Mouse (Mus musculus): ENCODE measurements around the gene Adam19. TPM values are rescaled to one million over a fixed set of nuclear protein-coding genes. Genes with fewer than 3 reads are reported as not detected.

The Adam19 gene
- polyA plus RNA-seq, 1 experiment, result 17.6 TPM

GRCm38 (mm10) chr11:46184946-46185345 is 129.2 kb downstream of the Adam19 start:
- Histone ChIP-seq H3K4me3 (replicated peaks; ENCODE audit: control insufficient read depth, low read depth, low read length) (no peak overlapping the region), H3K27ac (ENCODE audit: control insufficient read depth, insufficient read depth, low read depth, low read length, poor library complexity) (no peak overlapping the region), H3K4me1 (ENCODE audit: control insufficient read depth, insufficient read depth, low read length) (no peaks in the 10 kb centered on the region)
- 80% methylated on average over 3 of the region's 3 CpGs for WGBS
- TF ChIP-seq POLR2A (IDR thresholded peaks at IDR 0.05; ENCODE audit: borderline replicate concordance, control insufficient read depth, low read depth, low read length) (no peak), CTCF (IDR thresholded peaks at IDR 0.05; ENCODE audit: control insufficient read depth, insufficient read depth, low read length) (no peak)

DNA sequence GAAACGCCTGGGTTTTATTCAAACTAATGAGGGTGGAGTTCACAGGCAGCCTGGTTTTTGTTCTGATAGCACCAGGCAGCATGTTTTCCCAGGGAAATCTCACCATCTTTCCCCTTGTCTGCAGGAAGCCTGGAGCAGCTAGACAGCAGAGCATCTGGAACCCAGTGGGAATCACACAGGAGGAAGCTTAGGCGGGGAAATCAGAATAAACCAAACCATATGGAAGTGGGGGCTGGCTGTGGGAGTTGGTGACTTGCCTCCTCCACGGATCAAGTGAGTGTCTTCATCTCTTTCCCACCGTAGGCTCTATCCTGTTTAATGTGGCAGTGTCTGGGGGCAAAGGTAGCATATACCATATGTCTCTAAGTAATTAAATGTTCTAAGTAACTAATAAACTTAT is 129.7 kb downstream of the Adam19 start:
- Histone ChIP-seq H3K4me1 (ENCODE audit: control insufficient read depth, insufficient read depth, low read length) (no peaks in the 10 kb centered on the region), H3K4me3 (replicated peaks; ENCODE audit: control insufficient read depth, low read depth, low read length) (no peak overlapping the region), H3K27ac (ENCODE audit: control insufficient read depth, insufficient read depth, low read depth, low read length, poor library complexity) (no peak overlapping the region)
- TF ChIP-seq POLR2A (IDR thresholded peaks at IDR 0.05; ENCODE audit: borderline replicate concordance, control insufficient read depth, low read depth, low read length) (no peak), CTCF (IDR thresholded peaks at IDR 0.05; ENCODE audit: control insufficient read depth, insufficient read depth, low read length) (no peak)
- WGBS, result 41% methylated on average over 4 of the region's 4 CpGs

DNA sequence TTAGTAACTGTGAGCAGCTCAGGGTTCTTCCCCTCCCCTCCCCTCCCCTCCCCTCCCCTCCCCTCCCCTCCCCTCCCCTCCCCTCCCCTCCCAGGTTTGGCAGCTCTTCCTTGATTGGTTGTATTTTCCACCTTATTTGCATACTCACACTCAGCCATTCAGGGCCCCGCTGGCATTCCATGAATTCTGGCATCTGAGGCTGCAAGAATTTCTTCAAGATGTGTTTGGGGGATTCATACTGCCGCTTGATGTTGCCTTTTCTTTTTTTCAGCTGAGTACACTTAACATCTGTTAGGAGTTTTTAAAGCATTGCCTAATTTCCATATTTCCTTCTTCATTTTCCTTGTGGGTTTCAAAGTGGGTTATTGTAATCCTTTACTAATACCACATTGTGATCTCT is 132.5 kb downstream of the Adam19 start:
- no peaks in the 10 kb centered on the region for H3K4me1 ChIP-seq (ENCODE audit: control insufficient read depth, insufficient read depth, low read length)
- WGBS, result 54% methylated on average over 2 of the region's 2 CpGs
- TF ChIP-seq CTCF (IDR thresholded peaks at IDR 0.05; ENCODE audit: control insufficient read depth, insufficient read depth, low read length) (no peak), POLR2A (IDR thresholded peaks at IDR 0.05; ENCODE audit: borderline replicate concordance, control insufficient read depth, low read depth, low read length) (no peak)
- H3K27ac ChIP-seq (ENCODE audit: control insufficient read depth, insufficient read depth, low read depth, low read length, poor library complexity), result no peak overlapping the region
- H3K4me3 ChIP-seq (replicated peaks; ENCODE audit: control insufficient read depth, low read depth, low read length), result no peak overlapping the region

DNA sequence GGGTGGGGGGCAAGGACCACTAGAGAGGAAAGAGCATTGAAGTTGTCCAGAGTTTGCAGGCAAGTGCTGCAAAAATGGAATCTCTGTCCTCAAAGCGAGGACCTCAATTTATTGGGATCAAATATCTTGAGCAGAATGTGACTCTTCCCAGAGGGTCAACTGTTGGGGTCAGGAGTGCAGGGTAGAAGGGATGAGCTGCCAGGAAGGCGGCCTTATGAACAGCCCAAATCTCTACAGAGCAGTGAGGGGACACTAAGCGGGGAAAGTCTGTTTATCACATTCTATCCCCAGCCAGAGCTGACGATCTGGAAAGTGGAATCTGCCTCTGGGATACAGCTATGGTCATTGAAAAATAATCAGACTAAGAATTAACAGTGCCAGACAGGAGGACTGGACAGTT is 138.4 kb downstream of the Adam19 start:
- Histone ChIP-seq H3K27ac (ENCODE audit: control insufficient read depth, insufficient read depth, low read depth, low read length, poor library complexity) (no peak overlapping the region), H3K4me1 (ENCODE audit: control insufficient read depth, insufficient read depth, low read length) (no peaks in the 10 kb centered on the region), H3K4me3 (replicated peaks; ENCODE audit: control insufficient read depth, low read depth, low read length) (no peak overlapping the region)
- WGBS, result 85% methylated on average over 4 of the region's 4 CpGs
- TF ChIP-seq CTCF (IDR thresholded peaks at IDR 0.05; ENCODE audit: control insufficient read depth, insufficient read depth, low read length), result no peak

Other genes with a start within 250 kb of the Adam19 start
- gene Clint1, start 203.9 kb upstream of the Adam19 start, polyA plus RNA-seq (2011; ENCODE audit: insufficient read depth, insufficient read length, low replicate concordance, missing spikeins), result 23.7 and 25.6 TPM in 2 replicates
- 1.6 and 2.6 TPM in 2 replicates for gene Lsm11, start 111.1 kb upstream of the Adam19 start, polyA plus RNA-seq (2011; ENCODE audit: insufficient read depth, insufficient read length, low replicate concordance, missing spikeins)
- gene Thg1l, start 100.5 kb upstream of the Adam19 start, polyA plus RNA-seq (2011; ENCODE audit: insufficient read depth, insufficient read length, low replicate concordance, missing spikeins), result 17.7 and 67.4 TPM in 2 replicates
- gene Sox30, start 75.7 kb upstream of the Adam19 start, polyA plus RNA-seq (2011; ENCODE audit: insufficient read depth, insufficient read length, low replicate concordance, missing spikeins), result not detected in 2 replicates
- 11.6 and 31.7 TPM in 2 replicates for gene Gm12166, start 3.7 kb upstream of the Adam19 start, polyA plus RNA-seq (2011; ENCODE audit: insufficient read depth, insufficient read length, low replicate concordance, missing spikeins)
- gene Nipal4, start 110.5 kb downstream of the Adam19 start, polyA plus RNA-seq (2011; ENCODE audit: insufficient read depth, insufficient read length, low replicate concordance, missing spikeins), result not detected in 2 replicates
- not detected in 2 replicates for gene Fndc9, start 179.5 kb downstream of the Adam19 start, polyA plus RNA-seq (2011; ENCODE audit: insufficient read depth, insufficient read length, low replicate concordance, missing spikeins)